Mouse (Mus musculus) spleen, postnatal 4 days (tissue): Measurements from ENCODE around the gene Car14.
A peak's percentile ranks its signal among the peaks of the same experiment; 100 is the strongest.
"Not testable (repeated sequence)": the region's sequence is repeated elsewhere in the genome, so short reads cannot be mapped to it uniquely, and the experiment has no call there.

Experiments
- DNase-seq, 2 experiments: peaks; one replicate each; pipeline ENCODE4 v3.0.0; 2022; ENCODE audit warnings: low spot score in 2 of 2

Gene Car14

GRCm38 (mm10) chr3:95904568-95904967, at the start of gene Car14:
Gene Car14 (minus strand): TSS chr3:95904691.
- DNase-seq = no peak

- DNase-seq = no peak
Measured at GRCm38 (mm10) chr3:95953522-95953921, 49.0 kb upstream of the Car14 start.

GRCm38 (mm10) chr3:95953023-95953422, 48.5 kb upstream of the Car14 start:
- no peak for DNase-seq

- DNase-seq = not testable (repeated sequence)
Measured at GRCm38 (mm10) chr3:95951566-95951965, 47.1 kb upstream of the Car14 start.

GRCm38 (mm10) chr3:95950763-95951551, 46.5 kb upstream of the Car14 start:
- DNase-seq = peak; percentile 84 to 93

- no peak for DNase-seq
Measured at GRCm38 (mm10) chr3:95948325-95948724, 43.8 kb upstream of the Car14 start.

- DNase-seq = no peak
Measured at GRCm38 (mm10) chr3:95945731-95946240, 41.3 kb upstream of the Car14 start.

GRCm38 (mm10) chr3:95944742-95945141, 40.3 kb upstream of the Car14 start:
- no peak for DNase-seq

GRCm38 (mm10) chr3:95943226-95943625, 38.7 kb upstream of the Car14 start:
- DNase-seq = no peak

- no peak for DNase-seq
Measured at GRCm38 (mm10) chr3:95942749-95943148, 38.3 kb upstream of the Car14 start.

GRCm38 (mm10) chr3:95938835-95939234, 34.3 kb upstream of the Car14 start:
- DNase-seq = peak; percentile 42 to 73

- no peak for DNase-seq
Measured at GRCm38 (mm10) chr3:95938217-95938616, 33.7 kb upstream of the Car14 start.

GRCm38 (mm10) chr3:95934448-95934847, 30.0 kb upstream of the Car14 start:
- no peak for DNase-seq

- DNase-seq = no peak
Measured at GRCm38 (mm10) chr3:95933111-95933750, 28.7 kb upstream of the Car14 start.

- DNase-seq = no peak
Measured at GRCm38 (mm10) chr3:95932566-95932965, 28.1 kb upstream of the Car14 start.

- no peak for DNase-seq
Measured at GRCm38 (mm10) chr3:95932157-95932556, 27.7 kb upstream of the Car14 start.

GRCm38 (mm10) chr3:95931471-95931870, 27.0 kb upstream of the Car14 start:
- no peak for DNase-seq

GRCm38 (mm10) chr3:95930471-95930789, 25.9 kb upstream of the Car14 start:
- DNase-seq = no peak

- DNase-seq = peak; percentile 60 to 86
Measured at GRCm38 (mm10) chr3:95929581-95930470, 25.3 kb upstream of the Car14 start.

- DNase-seq = peak; percentile 97 to 99
Measured at GRCm38 (mm10) chr3:95928658-95929503, 24.4 kb upstream of the Car14 start, which contains the start of gene Anp32e. Gene Anp32e (plus strand): TSS chr3:95929246.

GRCm38 (mm10) chr3:95928261-95928657, 23.8 kb upstream of the Car14 start:
- DNase-seq = no peak
